Mouse (Mus musculus): ENCODE data around the gene Vmn2r79. TPM values are rescaled to one million over a fixed set of nuclear protein-coding genes. Genes with fewer than 3 reads are reported as not detected.
"Not testable (repeated sequence)": the region's sequence is repeated elsewhere in the genome, so short reads cannot be mapped to it uniquely, and the experiment has no call there.

Gene Vmn2r79
- total RNA-seq (2017): not detected in 3 replicates

DNA sequence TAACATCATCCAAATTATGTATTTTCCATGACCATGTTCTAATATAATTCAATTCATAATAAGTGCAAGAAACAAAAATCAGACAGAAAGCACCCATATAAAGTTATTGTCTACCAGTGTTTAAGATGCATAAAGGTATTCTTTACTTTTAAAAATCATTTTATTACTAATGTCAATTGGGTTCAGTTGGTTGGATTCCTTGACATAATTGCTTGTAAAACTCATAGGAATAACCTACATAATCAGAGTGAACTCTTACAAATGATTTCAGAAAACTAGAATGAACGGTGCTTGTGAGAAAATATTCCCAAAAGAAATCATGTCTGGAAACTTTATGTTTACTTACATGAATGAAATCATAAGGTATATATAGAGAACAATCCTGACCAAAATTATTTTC is at the start of gene Vmn2r79:
TSS of gene Vmn2r79 (plus strand) at position 301 of the 400 bp plus-strand sequence.
- not testable (repeated sequence) for ATAC-seq (replicated peaks; ENCODE audit: insufficient number of reproducible peaks, low FRiP score, low TSS enrichment, poor library complexity, severe bottlenecking)

DNA sequence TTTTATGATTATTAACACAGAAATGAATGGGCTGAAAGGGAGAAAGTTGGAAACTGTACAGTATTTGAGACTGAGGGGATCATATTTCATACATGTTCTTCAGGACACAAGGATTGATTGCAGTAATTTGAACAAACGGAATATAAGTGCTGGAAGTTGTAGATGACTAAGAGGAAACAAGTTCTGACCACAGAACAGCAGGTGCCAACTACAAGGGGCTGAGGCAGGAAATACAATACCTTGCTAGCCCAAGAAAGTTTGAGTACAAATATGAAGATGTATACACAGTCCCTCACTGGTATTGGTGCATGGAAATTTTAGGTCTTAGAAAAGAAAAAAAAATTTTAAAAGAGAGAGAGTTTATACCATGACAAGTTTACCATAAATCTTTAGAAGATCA is 1.2 kb upstream of the Vmn2r79 start:
- no peak for ATAC-seq (replicated peaks; ENCODE audit: insufficient number of reproducible peaks, low FRiP score, low TSS enrichment, poor library complexity, severe bottlenecking)

DNA sequence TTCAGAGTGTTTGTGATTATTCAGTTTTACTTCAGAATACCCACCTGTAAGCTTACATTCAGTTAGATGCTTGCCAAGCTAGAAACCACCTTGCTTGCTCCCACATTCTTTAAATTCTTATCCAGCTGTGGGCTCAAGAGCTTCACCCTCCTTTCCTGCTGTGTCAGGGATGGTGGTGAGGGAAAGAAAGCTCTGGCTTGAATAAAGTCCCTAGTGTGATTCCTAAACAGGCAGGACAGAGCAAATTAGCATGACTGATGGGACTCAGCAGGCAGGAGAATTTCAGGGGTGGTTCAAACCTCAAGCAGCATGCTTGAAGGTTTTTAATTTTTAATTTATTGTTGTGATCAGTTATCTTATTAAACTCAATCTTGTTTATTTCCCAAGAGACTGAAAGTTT is 30.6 kb downstream of the Vmn2r79 start:
- not testable (repeated sequence) for ATAC-seq (replicated peaks; ENCODE audit: insufficient number of reproducible peaks, low FRiP score, low TSS enrichment, poor library complexity, severe bottlenecking)

DNA sequence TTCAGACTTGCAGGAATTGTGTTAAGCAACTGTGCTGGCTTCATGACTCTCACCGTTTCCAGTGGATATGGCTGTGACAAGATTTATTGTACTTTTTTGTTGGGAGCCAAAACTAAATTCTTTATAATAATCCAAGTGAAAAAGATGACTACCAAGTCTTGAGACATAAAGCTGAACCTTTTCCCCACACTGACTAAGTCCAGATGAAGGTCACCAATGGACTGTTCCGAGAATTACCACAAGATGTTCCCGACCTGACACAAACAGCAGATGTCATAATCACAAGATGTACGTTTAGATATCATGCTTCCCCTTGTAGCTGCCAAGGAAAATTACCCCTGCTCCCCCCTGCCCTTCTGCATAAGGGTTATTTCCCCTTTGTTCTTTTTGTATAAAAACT is 67.7 kb downstream of the Vmn2r79 start:
- ATAC-seq (replicated peaks; ENCODE audit: insufficient number of reproducible peaks, low FRiP score, low TSS enrichment, poor library complexity, severe bottlenecking): no peak

Other genes starting within 250 kb of the Vmn2r79 start
- gene Folh1, start 220.2 kb upstream of the Vmn2r79 start, total RNA-seq (2017): 1.0 TPM in 1 of 3 replicates, not detected in the others
- 0.43 TPM in 1 of 3 replicates, not detected in the others for gene Vmn2r77, start 201.1 kb upstream of the Vmn2r79 start, total RNA-seq (2017)
- gene Vmn2r78, start 81.0 kb upstream of the Vmn2r79 start, total RNA-seq (2017): not detected in 3 replicates
- not detected in 3 replicates for gene Nox4, start 250.0 kb downstream of the Vmn2r79 start, total RNA-seq (2017)

Measured in monocyte, adult 5-6 weeks (primary cell).